Mouse (Mus musculus) hindlimb bud, embryonic 11.5 days (tissue): ENCODE data around the gene Fam178b.
A peak's percentile ranks its signal among the peaks of the same experiment; 100 is the strongest.

Experiments used
- DNase-seq: peaks from one replicate; pipeline ENCODE4 v3.0.0-alpha.2; 2012; ENCODE audit warnings: low read depth, low spot score; ENCODE audit errors: extremely low spot score

The Fam178b gene

GRCm38 (mm10) chr1:36682620-36683355 is at the start of gene Fam178b:
Fam178b (minus strand) TSS chr1:36683183.
- no peak for DNase-seq

- DNase-seq: no peak
Observed at GRCm38 (mm10) chr1:36724057-36724431, 41.1 kb upstream of the Fam178b start.

- peak; percentile 52 for DNase-seq
Observed at GRCm38 (mm10) chr1:36723146-36724056, 40.4 kb upstream of the Fam178b start.

GRCm38 (mm10) chr1:36718786-36719185 is 35.8 kb upstream of the Fam178b start:
- DNase-seq: no peak

GRCm38 (mm10) chr1:36714311-36714710 is 31.3 kb upstream of the Fam178b start, which contains the start of gene Actr1b:
Actr1b (minus strand) TSS chr1:36714422.
- no peak for DNase-seq

GRCm38 (mm10) chr1:36711104-36711503 is 28.1 kb upstream of the Fam178b start:
- no peak for DNase-seq

- DNase-seq: peak; percentile 84
Observed at GRCm38 (mm10) chr1:36709854-36710280, 26.9 kb upstream of the Fam178b start, which contains the start of gene 4933424G06Rik. 4933424G06Rik (plus strand) TSS chr1:36710149.

GRCm38 (mm10) chr1:36709055-36709853 is 26.3 kb upstream of the Fam178b start:
- DNase-seq: no peak

GRCm38 (mm10) chr1:36708626-36709025 is 25.6 kb upstream of the Fam178b start:
- no peak for DNase-seq

GRCm38 (mm10) chr1:36707797-36708196 is 24.8 kb upstream of the Fam178b start:
- no peak for DNase-seq

GRCm38 (mm10) chr1:36707166-36707565 is 24.2 kb upstream of the Fam178b start:
- no peak for DNase-seq

GRCm38 (mm10) chr1:36697030-36697429 is 14.0 kb upstream of the Fam178b start:
- no peak for DNase-seq

GRCm38 (mm10) chr1:36696411-36696810 is 13.4 kb upstream of the Fam178b start:
- no peak for DNase-seq

GRCm38 (mm10) chr1:36694871-36695270 is 11.9 kb upstream of the Fam178b start:
- DNase-seq: no peak

- DNase-seq: peak; percentile 91
Observed at GRCm38 (mm10) chr1:36691271-36692155, 8.5 kb upstream of the Fam178b start, which contains the start of gene Cox5b. Cox5b (plus strand) TSS chr1:36691449.

- DNase-seq: no peak
Observed at GRCm38 (mm10) chr1:36690671-36691235, 7.8 kb upstream of the Fam178b start.

GRCm38 (mm10) chr1:36683810-36684467 is 956 bp upstream of the Fam178b start:
- peak; percentile 44 for DNase-seq

- no peak for DNase-seq
Observed at GRCm38 (mm10) chr1:36680893-36681292, 2.1 kb downstream of the Fam178b start.

- DNase-seq: no peak
Observed at GRCm38 (mm10) chr1:36674936-36675335, 8.0 kb downstream of the Fam178b start.
